Mouse (Mus musculus) midbrain, embryonic 11.5 days (tissue): Measurements from ENCODE around the gene Thumpd2. TPM values are rescaled to one million over a fixed set of nuclear protein-coding genes. Genes with fewer than 3 reads are reported as not detected.

Experiments used
- ATAC-seq: fragments of 200-750 bp; cut with Nextera tagmentation; 2 replicates; pipeline ENCODE4 v1.8.0; 2017; ENCODE audit warnings: moderate TSS enrichment, moderate library complexity; ENCODE audit not compliant: low FRiP score
- DNase-seq: peaks from one replicate; pipeline ENCODE4 v3.0.0; 2015; ENCODE audit warnings: low spot score; ENCODE audit errors: missing footprints
- H3K27ac ChIP-seq: fragments of 300-500 bp; sonication (generic); 2 replicates; pipeline ENCODE4 v1.5.1; 2014; ENCODE audit warnings: low read depth, low read length
- H3K27me3 ChIP-seq: fragments of 300-500 bp; sonication (generic); 2 replicates; pipeline ENCODE4 v1.6.1; 2014; ENCODE audit warnings: mild to moderate bottlenecking, low read length, moderate library complexity, mixed read lengths; ENCODE audit not compliant: control insufficient read depth, insufficient read depth
- H3K36me3 ChIP-seq: fragments of 300-500 bp; sonication (generic); 2 replicates; pipeline ENCODE4 v1.6.1; 2014; ENCODE audit warnings: mild to moderate bottlenecking, low read length, moderate library complexity, mixed read lengths; ENCODE audit not compliant: control insufficient read depth, insufficient read depth
- H3K4me1 ChIP-seq: fragments of 300-500 bp; sonication (generic); 2 replicates; pipeline ENCODE4 v1.6.1; 2014; ENCODE audit warnings: low read length; ENCODE audit not compliant: control insufficient read depth, insufficient read depth
- H3K4me2 ChIP-seq: fragments of 300-500 bp; sonication (generic); 2 replicates; pipeline ENCODE4 v1.6.1; 2014; ENCODE audit warnings: mild to moderate bottlenecking, moderate library complexity
- H3K4me3 ChIP-seq: fragments of 300-500 bp; sonication (generic); 2 replicates; pipeline ENCODE4 v1.5.1; 2014; ENCODE audit warnings: low read depth, low read length
- H3K9ac ChIP-seq: fragments of 300-500 bp; sonication (generic); 2 replicates; pipeline ENCODE4 v1.6.1; 2014; ENCODE audit warnings: low read length
- H3K9me3 ChIP-seq: fragments of 300-500 bp; sonication (generic); 2 replicates; pipeline ENCODE4 v1.6.1; 2016; ENCODE audit warnings: low read length; ENCODE audit not compliant: control insufficient read depth
- WGBS: fragments of 180-500 bp; shearing (Covaris S2); extraction: QIAGEN DNeasy Blood & Tissue Kit; methylation state at CpG from one replicate; pipeline ENCODE4 v1.1.7; 2014; 5-methylcytosine and 5-hydroxymethylcytosine counted together
- polyA plus RNA-seq: library from polyadenylated mRNA; unstranded; fragments of >200 nt; fragmentation: Nextera tagmentation; extraction: Ambion mirVana; gene quantifications from 2 replicates; pipeline ENCODE4 v1.2.1, GENCODE M21; 2014

The Thumpd2 gene
- polyA plus RNA-seq, 1 experiment from 2014 or later = 14.4 TPM

DNA sequence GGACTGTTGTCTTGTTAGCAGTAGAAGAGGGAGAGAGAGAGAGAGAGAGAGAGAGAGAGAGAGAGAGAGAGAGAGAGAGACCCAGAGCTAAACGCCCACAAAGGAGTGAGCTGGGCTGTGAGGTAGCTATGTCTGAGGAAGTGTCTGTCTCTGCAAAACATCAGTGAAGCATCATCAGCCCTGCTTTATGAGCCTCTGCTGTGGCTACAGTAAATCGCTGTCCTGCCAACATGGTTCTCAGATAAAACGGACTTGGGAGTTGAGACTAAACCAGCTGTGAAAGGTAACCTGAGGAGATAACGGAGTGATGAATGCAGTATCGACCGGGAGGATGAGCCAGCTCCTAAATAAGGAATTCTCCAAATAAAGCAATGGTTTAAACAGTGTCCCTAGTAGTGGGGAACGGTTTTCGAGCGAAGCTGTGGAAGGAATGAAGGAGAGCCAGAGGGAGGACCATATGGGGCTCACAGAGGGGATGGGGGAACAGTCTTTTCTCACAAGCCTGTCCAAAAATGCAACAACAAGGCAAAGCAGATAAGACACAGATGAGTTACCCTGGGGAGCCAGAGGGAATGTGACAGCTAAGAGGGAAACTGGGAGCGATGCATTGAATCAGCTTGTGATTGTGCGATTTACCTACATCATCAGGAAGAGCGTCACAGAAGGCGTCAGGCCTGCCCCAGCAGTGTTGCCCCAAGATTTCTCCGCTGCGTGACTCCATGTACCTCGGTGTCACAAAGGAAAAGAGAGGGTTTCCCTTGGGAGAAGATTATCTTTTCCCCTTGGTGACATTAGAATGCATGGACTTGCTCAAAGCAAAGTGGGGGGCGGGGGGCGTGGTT, 53.8 kb downstream of the Thumpd2 start:
- DNase-seq (no peak), ATAC-seq (no peak)
- no peaks in the 10 kb centered on the region for H3K4me1 ChIP-seq
- no peaks in the 10 kb centered on the region for H3K9me3 ChIP-seq
- no peak overlapping the region for H3K27ac ChIP-seq
- H3K4me2 ChIP-seq = no peak overlapping the region
- no peaks in the 10 kb centered on the region for H3K36me3 ChIP-seq
- no peaks in the 10 kb centered on the region for H3K27me3 ChIP-seq
- 83% methylated on average over 18 of the region's 18 CpGs for WGBS
- H3K9ac ChIP-seq = no peak overlapping the region
- no peak overlapping the region for H3K4me3 ChIP-seq

DNA sequence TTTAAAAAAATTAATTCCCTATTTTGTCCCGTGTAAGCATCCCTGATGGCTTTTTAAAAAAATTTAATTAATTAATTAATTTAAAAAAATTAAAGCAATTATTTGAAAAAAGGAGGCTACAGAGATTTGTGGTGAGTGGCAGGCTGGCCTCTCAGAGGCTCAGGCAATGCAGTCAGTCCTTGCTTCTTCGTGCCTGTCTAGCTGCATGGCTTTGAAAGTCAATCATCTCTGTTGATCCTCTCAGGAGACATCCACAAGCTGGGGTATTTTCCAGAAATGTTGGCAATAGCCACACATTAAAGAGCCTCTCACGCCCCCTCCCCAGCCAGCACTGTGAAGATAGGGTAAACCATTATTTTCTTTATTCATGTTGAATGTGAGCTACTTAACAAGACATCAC, 54.7 kb downstream of the Thumpd2 start:
- Histone ChIP-seq H3K27ac (no peak overlapping the region), H3K9ac (no peak overlapping the region), H3K4me3 (no peak overlapping the region), H3K4me2 (no peak overlapping the region), H3K36me3 (no peaks in the 10 kb centered on the region), H3K4me1 (no peaks in the 10 kb centered on the region), H3K9me3 (no peaks in the 10 kb centered on the region), H3K27me3 (no peaks in the 10 kb centered on the region)
- no peak for DNase-seq
- ATAC-seq = peak; percentile 50; the same call in 1 of the 2 replicates
- WGBS = 70% methylated on average over 3 of the region's 3 CpGs

DNA sequence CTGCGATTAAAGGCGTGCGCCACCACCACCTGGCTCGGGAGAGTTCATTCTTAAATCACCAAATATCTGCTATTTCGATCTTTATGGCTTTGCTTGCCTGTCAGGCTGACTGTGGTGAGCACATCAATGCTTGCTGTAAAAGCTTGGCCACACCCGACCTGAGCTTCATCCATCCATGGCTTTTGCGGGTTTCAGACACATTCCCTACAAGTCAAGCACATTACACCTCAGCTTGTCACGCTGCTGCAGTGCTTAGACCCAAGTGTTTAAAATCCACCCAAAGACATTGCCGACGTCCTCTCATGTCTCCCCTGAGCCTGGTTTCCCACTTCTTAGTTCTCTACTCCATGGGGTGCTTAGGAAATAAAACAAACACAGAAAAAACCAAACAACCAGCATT, 55.8 kb downstream of the Thumpd2 start:
- Histone ChIP-seq H3K9me3 (no peaks in the 10 kb centered on the region), H3K9ac (no peak overlapping the region), H3K27me3 (no peaks in the 10 kb centered on the region), H3K4me3 (no peak overlapping the region), H3K4me2 (no peak overlapping the region), H3K27ac (no peak overlapping the region), H3K36me3 (no peaks in the 10 kb centered on the region), H3K4me1 (no peaks in the 10 kb centered on the region)
- ATAC-seq (no peak), DNase-seq (no peak)
- 88% methylated on average over 10 of the region's 10 CpGs for WGBS

DNA sequence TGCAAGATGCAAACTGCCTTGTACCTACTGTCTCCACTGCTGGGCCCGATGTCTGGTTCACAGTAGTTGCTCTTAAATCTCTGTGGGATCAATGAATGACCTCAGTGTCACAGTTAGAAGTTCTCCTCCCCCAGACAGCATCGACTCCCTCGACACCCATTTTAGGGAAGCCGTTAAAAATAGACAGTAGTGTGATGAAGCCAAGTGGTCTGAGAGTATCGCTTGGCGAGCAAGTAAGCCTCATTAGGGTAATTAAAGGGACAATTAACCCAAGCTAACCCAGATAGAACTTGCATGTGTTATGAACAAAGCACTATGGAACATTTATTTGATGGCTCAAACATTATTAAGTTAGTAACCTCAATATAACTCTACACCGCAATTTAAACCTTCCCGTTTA, 59.6 kb downstream of the Thumpd2 start:
- Histone ChIP-seq H3K4me2 (no peak overlapping the region), H3K36me3 (0 out of 2 replicates have a peak, but pooled peaks cover 2% of the 10 kb centered on the region), H3K4me3 (no peak overlapping the region), H3K27me3 (no peaks in the 10 kb centered on the region), H3K27ac (no peak overlapping the region), H3K4me1 (no peaks in the 10 kb centered on the region), H3K9me3 (no peaks in the 10 kb centered on the region), H3K9ac (no peak overlapping the region)
- no peak for ATAC-seq
- 78% methylated on average over 8 of the region's 8 CpGs for WGBS
- DNase-seq = peak; percentile 68

DNA sequence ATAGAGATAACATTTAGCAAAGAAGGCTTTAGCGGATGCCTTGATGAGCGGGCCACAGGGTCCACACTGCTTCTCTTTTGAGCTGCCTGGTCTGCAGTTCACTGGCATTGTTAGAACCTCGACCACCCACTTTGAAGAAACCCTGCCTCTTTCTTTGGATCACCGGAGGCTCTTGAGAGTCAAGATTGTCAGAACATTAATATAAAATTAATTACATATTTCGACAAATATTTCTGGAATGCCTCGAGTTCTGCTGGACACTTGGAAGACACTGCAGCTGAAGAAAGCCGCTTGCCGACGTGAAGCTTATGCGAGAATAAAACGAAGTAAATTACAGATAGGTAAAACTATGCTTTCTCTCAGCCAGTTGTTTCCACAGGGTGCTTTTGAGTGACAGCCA, 60.4 kb downstream of the Thumpd2 start:
- 89% methylated on average over 11 of the region's 11 CpGs for WGBS
- no peak overlapping the region for H3K4me3 ChIP-seq

DNA sequence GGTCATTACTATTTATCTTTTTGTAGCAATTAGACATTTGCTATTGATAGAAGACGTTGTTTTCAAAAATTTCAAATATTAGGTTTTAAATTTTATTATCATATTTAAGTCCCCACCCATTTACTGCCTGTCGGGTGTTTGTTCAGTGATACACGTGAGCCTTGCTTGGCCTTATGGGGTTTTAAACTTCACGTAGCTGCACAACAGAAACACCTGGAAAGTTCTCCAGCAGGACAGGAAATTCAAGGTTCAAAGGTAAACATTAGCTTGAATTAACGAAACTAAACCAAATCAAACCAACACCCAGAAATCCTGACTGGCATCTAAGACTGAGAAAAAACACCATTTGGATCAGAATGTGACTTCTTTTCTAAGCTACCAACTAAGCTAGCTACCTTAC, 62.8 kb downstream of the Thumpd2 start:
- H3K4me2 ChIP-seq = no peak overlapping the region
- no peak overlapping the region for H3K9ac ChIP-seq
- no peak overlapping the region for H3K27ac ChIP-seq
- DNase-seq = no peak
- 87% methylated on average over 5 of the region's 5 CpGs for WGBS
- no peaks in the 10 kb centered on the region for H3K9me3 ChIP-seq
- no peaks in the 10 kb centered on the region for H3K27me3 ChIP-seq
- H3K4me1 ChIP-seq = no peaks in the 10 kb centered on the region
- ATAC-seq = no peak
- H3K36me3 ChIP-seq = 0 out of 2 replicates have a peak, but pooled peaks cover 2% of the 10 kb centered on the region
- no peak overlapping the region for H3K4me3 ChIP-seq

More for the DNA sequence above, 60.4 kb downstream of the Thumpd2 start:
- H3K27ac ChIP-seq = no peak overlapping the region
- no peaks in the 10 kb centered on the region for H3K4me1 ChIP-seq
- H3K36me3 ChIP-seq = 0 out of 2 replicates have a peak, but pooled peaks cover 2% of the 10 kb centered on the region
- no peak for DNase-seq
- no peaks in the 10 kb centered on the region for H3K27me3 ChIP-seq
- H3K9me3 ChIP-seq = no peaks in the 10 kb centered on the region
- no peak overlapping the region for H3K9ac ChIP-seq
- ATAC-seq = no peak
- H3K4me2 ChIP-seq = no peak overlapping the region

DNA sequence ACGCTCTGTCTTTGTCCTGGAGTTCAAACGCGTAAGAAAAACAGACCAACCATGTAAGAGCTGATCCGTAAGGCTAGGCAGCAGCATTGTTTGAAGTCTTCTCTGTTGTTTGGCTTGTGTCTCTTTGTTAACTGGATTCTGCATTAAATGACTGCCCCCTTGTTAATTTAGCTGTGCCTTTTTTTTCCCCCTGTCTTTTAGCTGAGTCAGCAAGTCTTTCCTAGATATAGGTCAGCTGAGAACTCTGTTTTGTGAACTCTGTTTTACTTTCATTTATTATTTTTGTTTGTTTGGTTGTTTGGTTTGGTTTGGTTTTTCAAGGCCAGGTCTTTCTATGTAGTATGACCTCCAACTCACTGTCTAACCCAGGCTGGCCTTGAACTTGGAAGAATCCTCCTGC, 63.2 kb downstream of the Thumpd2 start:
- H3K36me3 ChIP-seq = 0 out of 2 replicates have a peak, but pooled peaks cover 2% of the 10 kb centered on the region
- no peaks in the 10 kb centered on the region for H3K4me1 ChIP-seq
- ATAC-seq (no peak), DNase-seq (no peak)
- H3K4me3 ChIP-seq = no peak overlapping the region
- WGBS = 55% methylated on average over 4 of the region's 4 CpGs
- H3K27ac ChIP-seq = no peak overlapping the region
- H3K9ac ChIP-seq = no peak overlapping the region
- H3K4me2 ChIP-seq = no peak overlapping the region
- no peaks in the 10 kb centered on the region for H3K27me3 ChIP-seq
- no peaks in the 10 kb centered on the region for H3K9me3 ChIP-seq

DNA sequence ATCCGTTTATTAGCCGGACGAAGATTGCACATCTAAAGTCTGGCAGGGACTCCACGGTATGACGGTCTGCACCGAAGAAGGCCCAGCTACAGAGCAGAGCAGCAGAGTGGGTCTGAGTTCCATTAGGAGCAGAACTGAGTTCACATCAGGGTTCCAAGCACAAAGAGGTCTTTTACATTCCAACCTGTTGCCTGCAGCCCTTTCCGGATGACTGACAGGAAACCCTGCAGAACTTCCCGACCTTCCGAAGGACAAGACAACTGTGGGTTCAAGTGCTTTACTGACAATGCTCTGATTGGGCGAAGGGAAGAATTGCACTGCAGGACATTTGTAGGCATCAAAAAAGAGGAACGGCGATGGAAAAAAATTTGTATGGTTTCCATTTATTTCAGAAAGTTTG, 63.9 kb downstream of the Thumpd2 start:
- H3K4me3 ChIP-seq = no peak overlapping the region
- ATAC-seq (no peak), DNase-seq (no peak)
- no peak overlapping the region for H3K4me2 ChIP-seq
- no peak overlapping the region for H3K27ac ChIP-seq
- no peaks in the 10 kb centered on the region for H3K9me3 ChIP-seq
- H3K27me3 ChIP-seq = no peaks in the 10 kb centered on the region
- 75% methylated on average over 12 of the region's 12 CpGs for WGBS
- no peaks in the 10 kb centered on the region for H3K4me1 ChIP-seq
- 0 out of 2 replicates have a peak, but pooled peaks cover 2% of the 10 kb centered on the region for H3K36me3 ChIP-seq
- no peak overlapping the region for H3K9ac ChIP-seq

DNA sequence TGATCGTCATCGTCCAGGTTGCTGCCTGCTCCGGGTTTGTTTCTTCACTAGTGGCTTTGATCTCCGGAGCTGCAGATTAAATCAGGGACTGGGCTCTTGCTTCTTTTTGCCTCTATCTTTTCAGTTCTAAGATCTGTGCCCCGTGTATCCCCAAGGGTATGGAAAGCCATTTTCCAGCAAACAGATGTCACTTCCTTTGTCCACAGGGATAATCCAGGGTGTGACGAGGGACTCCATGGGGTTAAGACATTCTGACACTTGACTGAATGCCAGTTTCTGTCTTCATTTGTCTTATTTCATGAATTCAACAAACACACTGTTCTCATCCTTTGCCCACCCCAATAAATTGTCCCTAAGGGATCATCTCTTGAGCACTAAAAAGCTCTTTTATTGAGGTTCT, 65.9 kb downstream of the Thumpd2 start:
- H3K4me2 ChIP-seq = no peak overlapping the region
- H3K36me3 ChIP-seq = 0 out of 2 replicates have a peak, but pooled peaks cover 2% of the 10 kb centered on the region
- WGBS = 22% methylated on average over 6 of the region's 6 CpGs
- H3K4me1 ChIP-seq = no peaks in the 10 kb centered on the region
- ATAC-seq (0 out of 2 replicates have a peak, but pooled peaks have one; percentile 61), DNase-seq (no peak)
- H3K9ac ChIP-seq = no peak overlapping the region
- H3K27me3 ChIP-seq = no peaks in the 10 kb centered on the region
- H3K4me3 ChIP-seq = no peak overlapping the region
- H3K9me3 ChIP-seq = no peaks in the 10 kb centered on the region
- H3K27ac ChIP-seq = no peak overlapping the region
